Mouse (Mus musculus) urinary bladder, postnatal 4 days (tissue): ENCODE measurements around the gene Plaur.

Source experiments
- DNase-seq, 2 experiments: peaks; one replicate each; pipeline ENCODE4 v3.0.0; 2021 to 2022; ENCODE audit warnings: low spot score in 2 of 2

The Plaur gene

GRCm38 (mm10) chr7:24462388-24463319, at the start of gene Plaur:
TSS of gene Plaur (plus strand) at chr7:24462484.
- no peak for DNase-seq

- DNase-seq, result no peak
Observed at GRCm38 (mm10) chr7:24413630-24414029, 48.7 kb upstream of the Plaur start.

- no peak for DNase-seq
Observed at GRCm38 (mm10) chr7:24415261-24415660, 47.0 kb upstream of the Plaur start.

GRCm38 (mm10) chr7:24419579-24419978, 42.7 kb upstream of the Plaur start:
- no peak for DNase-seq

- no peak for DNase-seq
Observed at GRCm38 (mm10) chr7:24421648-24422047, 40.6 kb upstream of the Plaur start.

GRCm38 (mm10) chr7:24422251-24422650, 40.0 kb upstream of the Plaur start:
- DNase-seq, result no peak

- DNase-seq, result no peak
Observed at GRCm38 (mm10) chr7:24423107-24423763, 39.0 kb upstream of the Plaur start.

GRCm38 (mm10) chr7:24423956-24424732, 38.1 kb upstream of the Plaur start:
- DNase-seq, result peak in 1 of 2 experiments; percentile 31

- no peak for DNase-seq
Observed at GRCm38 (mm10) chr7:24425919-24426318, 36.4 kb upstream of the Plaur start.

- no peak for DNase-seq
Observed at GRCm38 (mm10) chr7:24427168-24427567, 35.1 kb upstream of the Plaur start.

- DNase-seq, result no peak
Observed at GRCm38 (mm10) chr7:24428725-24429124, 33.6 kb upstream of the Plaur start.

- no peak for DNase-seq
Observed at GRCm38 (mm10) chr7:24429413-24430112, 32.7 kb upstream of the Plaur start.

- no peak for DNase-seq
Observed at GRCm38 (mm10) chr7:24430551-24431345, 31.5 kb upstream of the Plaur start.

- no peak for DNase-seq
Observed at GRCm38 (mm10) chr7:24431713-24432112, 30.6 kb upstream of the Plaur start.

- no peak for DNase-seq
Observed at GRCm38 (mm10) chr7:24435305-24435704, 27.0 kb upstream of the Plaur start.

GRCm38 (mm10) chr7:24437981-24438380, 24.3 kb upstream of the Plaur start:
- DNase-seq, result no peak

GRCm38 (mm10) chr7:24439191-24439590, 23.1 kb upstream of the Plaur start:
- DNase-seq, result no peak

- DNase-seq, result no peak
Observed at GRCm38 (mm10) chr7:24439891-24440290, 22.4 kb upstream of the Plaur start.

GRCm38 (mm10) chr7:24441785-24442184, 20.5 kb upstream of the Plaur start:
- DNase-seq, result peak; percentile 58 to 72

GRCm38 (mm10) chr7:24442313-24442712, 20.0 kb upstream of the Plaur start:
- no peak for DNase-seq
